ENCODE assay signal across 8 mouse cellular contexts in the genomic region with DNA sequence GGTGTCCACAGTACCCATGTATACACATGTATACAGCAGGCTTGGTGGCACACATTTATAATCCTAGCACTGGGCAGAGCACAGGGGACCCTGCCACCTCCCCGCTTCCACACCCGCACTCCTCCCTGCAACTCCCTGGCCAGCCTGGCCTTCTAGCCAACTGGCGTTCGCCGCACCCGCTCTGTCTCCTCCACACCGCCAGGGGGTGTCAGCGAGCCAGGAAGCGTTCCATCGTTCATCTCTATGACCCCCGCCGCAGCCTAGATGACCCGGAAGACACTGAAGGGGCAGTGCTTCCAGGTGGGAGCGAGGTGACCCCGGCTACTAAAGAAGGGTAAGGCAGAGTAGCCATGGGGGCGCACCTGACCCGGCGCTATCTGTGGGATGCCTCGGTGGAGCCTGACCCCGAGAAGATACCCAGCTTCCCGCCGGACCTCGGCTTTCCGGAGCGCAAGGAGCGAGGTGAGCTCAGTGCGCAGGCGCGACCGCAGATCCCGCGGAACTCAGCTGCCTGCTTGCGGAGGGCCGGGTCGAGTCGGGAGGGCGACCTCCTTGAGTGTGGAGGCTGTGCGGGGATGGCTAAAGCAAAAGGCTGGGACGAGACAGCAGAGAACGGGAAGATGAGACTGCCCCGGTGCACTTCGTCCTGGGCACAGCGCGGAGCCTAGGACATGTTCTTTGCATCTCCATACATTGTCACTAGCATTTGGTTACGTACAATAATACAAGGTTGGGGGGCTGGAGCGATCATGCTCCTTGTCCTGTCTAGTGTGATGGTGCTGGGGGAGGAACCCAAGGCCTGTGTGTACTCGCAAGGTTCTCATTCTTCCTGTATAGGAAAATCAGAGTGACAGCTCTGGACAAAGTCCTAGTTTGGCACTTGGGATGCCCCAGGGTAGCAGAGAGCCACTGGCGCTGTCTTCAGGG. TPM values are rescaled to one million over a fixed set of nuclear protein-coding genes. Genes with fewer than 3 reads are reported as not detected.
DNase-seq lines count a peak whose midpoint lies in the region; ATAC-seq lines count a peak whose summit lies in the region.

Ndufb7 (plus strand) TSS at position 203 of the 927 bp plus-strand sequence.

- peak; percentile 93 for DNase-seq in adipocyte (ENCODE audit: low spot score)
- peak; percentile 97 for DNase-seq in embryo, embryonic 10 days (ENCODE audit: low spot score)
- DNase-seq in gastrocnemius, postnatal 14 days = peak; percentile 96
- DNase-seq in left cerebral cortex, postnatal 10 days (ENCODE audit: extremely low spot score in 1 of 2, low spot score in 2 of 2) = peak; percentile 95 to 97
- peak; percentile 94 for DNase-seq in right cerebral cortex, postnatal 25 days
- peak; percentile 91 to 97 for DNase-seq in urinary bladder, postnatal 4 days (ENCODE audit: low spot score in 2 of 2)

- peak; percentile 93 for ATAC-seq in inflammation-experienced regulatory T-cells, adult 6 months
- peak; percentile 72 for ATAC-seq in megakaryocyte-erythroid progenitor cell, adult 5-6 weeks (replicated peaks; ENCODE audit: low FRiP score, low TSS enrichment, poor library complexity, severe bottlenecking)

- intact Hi-C loops in gastrocnemius, postnatal 14 days (cut with DNase I; ENCODE audit: low total_unique reads) = loop anchor here (5.0 kb wide), 1 partner anchor 41 kb away; the partner anchor contains the start of genes Dnajb1 and Tecr
- intact Hi-C loops in left cerebral cortex, postnatal 10 days (cut with DNase I) = loop anchor here (5.0 kb wide), 1 partner anchor 124 kb away; no protein-coding TSS in a partner anchor

RNA-seq across cellular contexts. Expression of gene Ndufb7, which starts in this region (rescaled TPM):
- total RNA-seq in gastrocnemius, postnatal 14 days (2021) = 100 to 1,000 TPM; 439 to 462 TPM
- 100 to 1,000 TPM; 284 to 389 (median 291) TPM for polyA plus RNA-seq in inflammation-experienced regulatory T-cells, adult 6 months (2017; shearing (Covaris generic))
- 100 to 1,000 TPM; 141 to 145 TPM for total RNA-seq in left cerebral cortex, postnatal 10 days (2021)
- 199 and 204 TPM in 2 replicates for total RNA-seq in megakaryocyte-erythroid progenitor cell, adult 5-6 weeks (2014; fragmentation: Nextera tagmentation)
- total RNA-seq in megakaryocyte-erythroid progenitor cell, adult 5-6 weeks (2017) = 173 and 183 TPM in 2 replicates

Comparison
In these comparisons a context has a peak if more than half of its experiments do, and no peak if none do; other contexts are left out.
1. Peak in every context shown above with its lines: DNase-seq and ATAC-seq.